10 mouse cellular contexts compared by ENCODE assay signal in genomic region chr5:24525360-24526189, GRCm38 (mm10). TPM values are rescaled to one million over a fixed set of nuclear protein-coding genes. Genes with fewer than 3 reads are reported as not detected.
A peak's percentile ranks its signal among the peaks of the same experiment; 100 is the strongest.
DNase-seq lines count a peak whose midpoint lies in the region; ATAC-seq and TF ChIP-seq lines count a peak whose summit lies in the region.
"Had no signal": no experiment of that assay in that cellular context is flagged by ENCODE, and none has a peak within 500 bp of the region (broad histone marks: within the 10 kb centered on the region; RNA-seq: fewer than 3 reads in every experiment).

No protein-coding gene starts in this region.

- H3K36me3 ChIP-seq in heart, postnatal 0 days (replicated peaks; ENCODE audit: control insufficient read depth, insufficient read depth, low read length), result no peaks in the 10 kb centered on the region
- no peaks in the 10 kb centered on the region for H3K36me3 ChIP-seq in embryonic facial prominence, embryonic 15.5 days
- no peaks in the 10 kb centered on the region for H3K36me3 ChIP-seq in intestine, embryonic 16.5 days (ENCODE audit: control insufficient read depth, insufficient read depth, low read length)
- H3K36me3 ChIP-seq: G1E had no signal

- no peak for TF ChIP-seq EP300 in heart, postnatal 0 days (IDR thresholded peaks at IDR 0.05; ENCODE audit: low read depth)

- H3K4me2 ChIP-seq in heart, postnatal 0 days (ENCODE audit: low read depth, low read length), result peak overlapping the region; percentile 70
- peak overlapping the region; percentile 80 for H3K4me2 ChIP-seq in embryonic facial prominence, embryonic 15.5 days (replicated peaks)
- peak overlapping the region; percentile 90 for H3K4me2 ChIP-seq in intestine, embryonic 16.5 days (ENCODE audit: low read depth, low read length)

- 4% methylated on average over 34 of the region's 34 CpGs for WGBS in heart, postnatal 0 days
- 4% methylated on average over 34 of the region's 34 CpGs for WGBS in embryonic facial prominence, embryonic 15.5 days
- 4% methylated on average over 34 of the region's 34 CpGs for WGBS in intestine, embryonic 16.5 days

- ATAC-seq in heart, postnatal 0 days (ENCODE audit: insufficient read depth, low read depth), result no peak
- ATAC-seq in embryonic facial prominence, embryonic 15.5 days (ENCODE audit: insufficient number of reproducible peaks, low FRiP score, low TSS enrichment, low read depth), result no peak
- ATAC-seq in intestine, embryonic 16.5 days, result no peak

- no peak overlapping the region for H3K27ac ChIP-seq in heart, postnatal 0 days (ENCODE audit: low read depth)
- H3K27ac ChIP-seq in embryonic facial prominence, embryonic 15.5 days (replicated peaks), result no peak overlapping the region
- H3K27ac ChIP-seq in intestine, embryonic 16.5 days (ENCODE audit: low read length), result no peak overlapping the region

- no peak for TF ChIP-seq CTCF in heart, postnatal 0 days (IDR thresholded peaks at IDR 0.05; ENCODE audit: low read depth)

- no peak for DNase-seq in heart, postnatal 0 days (ENCODE audit: low spot score)
- no peak for DNase-seq in heart, adult 11 months
- peak; percentile 66 for DNase-seq in neural tube, embryonic 10.5 days (ENCODE audit: extremely low spot score, low spot score)
- DNase-seq in cerebellum, adult 8-10 months, result no peak
- no peak for DNase-seq in layer of hippocampus, adult 11-12 months (ENCODE audit: low spot score)
- no peak for DNase-seq in thymus, adult 18-20 months
- DNase-seq: layer of hippocampus, postnatal 36 days had no signal

- 0 out of 2 replicates have a peak, but pooled peaks cover 6% of the 10 kb centered on the region for H3K4me1 ChIP-seq in heart, postnatal 0 days (ENCODE audit: control insufficient read depth, insufficient read depth)
- peaks cover 21% of the 10 kb centered on the region for H3K4me1 ChIP-seq in embryonic facial prominence, embryonic 15.5 days
- H3K4me1 ChIP-seq in intestine, embryonic 16.5 days (ENCODE audit: control insufficient read depth, insufficient read depth, low read length), result peaks cover 14% of the 10 kb centered on the region

- H3K9me3 ChIP-seq in heart, postnatal 0 days (replicated peaks; ENCODE audit: control insufficient read depth, low read length), result no peaks in the 10 kb centered on the region
- H3K9me3 ChIP-seq in embryonic facial prominence, embryonic 15.5 days (replicated peaks), result no peaks in the 10 kb centered on the region
- no peaks in the 10 kb centered on the region for H3K9me3 ChIP-seq in intestine, embryonic 16.5 days (ENCODE audit: control insufficient read depth, low read length)

- H3K4me3 ChIP-seq in heart, postnatal 0 days (ENCODE audit: low read depth, low read length), result peak overlapping the region; percentile 41
- H3K4me3 ChIP-seq in embryonic facial prominence, embryonic 15.5 days (replicated peaks), result peak overlapping the region; percentile 44
- H3K4me3 ChIP-seq in intestine, embryonic 16.5 days (ENCODE audit: low read length), result peak overlapping the region; percentile 49

- H3K27me3 ChIP-seq in heart, postnatal 0 days (ENCODE audit: control insufficient read depth, insufficient read depth, low read length), result peaks cover 87% of the 10 kb centered on the region
- H3K27me3 ChIP-seq in embryonic facial prominence, embryonic 15.5 days, result peaks cover 89% of the 10 kb centered on the region
- peaks cover 77% of the 10 kb centered on the region for H3K27me3 ChIP-seq in intestine, embryonic 16.5 days (replicated peaks; ENCODE audit: control insufficient read depth, insufficient read depth, low read length)

- no peak overlapping the region for H3K9ac ChIP-seq in heart, postnatal 0 days (replicated peaks; ENCODE audit: low read depth, low read length)
- no peak overlapping the region for H3K9ac ChIP-seq in embryonic facial prominence, embryonic 15.5 days
- peak overlapping the region; percentile 29; the same call in 1 of the 2 replicates for H3K9ac ChIP-seq in intestine, embryonic 16.5 days (ENCODE audit: low read depth, low read length)

RNA-seq across cellular contexts. Expression of gene Gbx1, which starts 1.4 kb away (rescaled TPM):
- not detected in 2 replicates for total RNA-seq in heart, postnatal 0 days (2014; rRNA removed; ENCODE audit: low replicate concordance)
- polyA plus RNA-seq in heart, postnatal 0 days (2015; fragmentation: Nextera tagmentation; extraction: Ambion mirVana), result not detected in 2 replicates
- polyA plus RNA-seq in embryonic facial prominence, embryonic 15.5 days (2015; fragmentation: Nextera tagmentation; extraction: Ambion mirVana), result 0.07 TPM in 1 of 2 replicates, not detected in the other
- polyA plus RNA-seq in intestine, embryonic 16.5 days (2015; fragmentation: Nextera tagmentation; extraction: Ambion mirVana), result 0.04 TPM in 1 of 2 replicates, not detected in the other
- total RNA-seq: G1E; layer of hippocampus, postnatal 36 days had no signal

RNA-seq across cellular contexts. Expression of gene Asb10, which starts 15.2 kb away (rescaled TPM):
- total RNA-seq in heart, postnatal 0 days (2014; rRNA removed; ENCODE audit: low replicate concordance), result 34.4 and 44.0 TPM in 2 replicates
- polyA plus RNA-seq in heart, postnatal 0 days (2015; fragmentation: Nextera tagmentation; extraction: Ambion mirVana), result 20.8 and 24.3 TPM in 2 replicates
- 1.1 and 1.2 TPM in 2 replicates for polyA plus RNA-seq in embryonic facial prominence, embryonic 15.5 days (2015; fragmentation: Nextera tagmentation; extraction: Ambion mirVana)
- polyA plus RNA-seq in intestine, embryonic 16.5 days (2015; fragmentation: Nextera tagmentation; extraction: Ambion mirVana), result 0.16 and 0.29 TPM in 2 replicates
- total RNA-seq: G1E had no signal
- polyA plus RNA-seq: G1E had no signal

RNA-seq across cellular contexts. Expression of gene 4931409K22Rik, which starts 31.0 kb away (rescaled TPM):
- not detected in 2 replicates for total RNA-seq in heart, postnatal 0 days (2014; rRNA removed; ENCODE audit: low replicate concordance)
- polyA plus RNA-seq in heart, postnatal 0 days (2015; fragmentation: Nextera tagmentation; extraction: Ambion mirVana), result not detected in 2 replicates
- polyA plus RNA-seq in embryonic facial prominence, embryonic 15.5 days (2015; fragmentation: Nextera tagmentation; extraction: Ambion mirVana), result 0.07 TPM in 1 of 2 replicates, not detected in the other
- not detected in 2 replicates for polyA plus RNA-seq in intestine, embryonic 16.5 days (2015; fragmentation: Nextera tagmentation; extraction: Ambion mirVana)
- total RNA-seq: G1E; layer of hippocampus, postnatal 36 days had no signal
- polyA plus RNA-seq: G1E had no signal

RNA-seq across cellular contexts. Expression of gene Abcf2, which starts 51.7 kb away (rescaled TPM):
- total RNA-seq in heart, postnatal 0 days (2014; rRNA removed; ENCODE audit: low replicate concordance), result 53.7 and 56.0 TPM in 2 replicates
- polyA plus RNA-seq in heart, postnatal 0 days (2015; fragmentation: Nextera tagmentation; extraction: Ambion mirVana), result 46.0 and 49.6 TPM in 2 replicates
- 93.7 and 100 TPM in 2 replicates for polyA plus RNA-seq in embryonic facial prominence, embryonic 15.5 days (2015; fragmentation: Nextera tagmentation; extraction: Ambion mirVana)
- 75.0 and 82.7 TPM in 2 replicates for polyA plus RNA-seq in intestine, embryonic 16.5 days (2015; fragmentation: Nextera tagmentation; extraction: Ambion mirVana)

Comparison
In these comparisons a context has a peak if more than half of its experiments do, and no peak if none do; other contexts are left out.
1. RNA of gene Asb10, which starts 15.2 kb away (polyA plus RNA-seq): 20.8 to 24.3 TPM in heart, postnatal 0 days; 1.1 to 1.2 TPM in embryonic facial prominence, embryonic 15.5 days and 0.16 to 0.29 TPM in intestine, embryonic 16.5 days; every median in the first group is over 10 times any median in the second.
2. Peak in every context shown above with its lines, with median percentiles within 50 percentile points of each other: H3K4me2 ChIP-seq and H3K4me3 ChIP-seq.